Mouse (Mus musculus) thymus, adult 2 months (tissue): ENCODE results near the gene Rubcn.

Experiments used
- CTCF ChIP-seq: fragments of 200-500 bp; IDR thresholded peaks from 2 replicates; pipeline ENCODE4 v1.5.1; 2012; ENCODE audit warnings: mild to moderate bottlenecking, control low read depth, low read length, moderate library complexity, borderline replicate concordance; ENCODE audit not compliant: control insufficient read depth, poor library complexity, insufficient read depth; ENCODE audit errors: extremely low read depth
- POLR2A ChIP-seq: fragments of 200-500 bp; IDR thresholded peaks from 2 replicates; pipeline ENCODE4 v1.6.1; 2012; ENCODE audit warnings: mild to moderate bottlenecking, low read length, control low read depth, moderate library complexity; ENCODE audit not compliant: control insufficient read depth, poor library complexity, insufficient read depth; ENCODE audit errors: extremely low read depth

- TF ChIP-seq CTCF: no peak
- TF ChIP-seq POLR2A: no peak
Measured at GRCm38 (mm10) chr16:32795177-32795576, 82.4 kb downstream of the Rubcn start.
